Mouse (Mus musculus): ENCODE data around the gene Dnaja3. TPM values are rescaled to one million over a fixed set of nuclear protein-coding genes. Genes with fewer than 3 reads are reported as not detected.
"Not testable (repeated sequence)": the region's sequence is repeated elsewhere in the genome, so short reads cannot be mapped to it uniquely, and the experiment has no call there.

The Dnaja3 gene
- polyA plus RNA-seq, 1 experiment = 193 TPM

GRCm38 (mm10) chr16:4727526-4727925, 87.7 kb downstream of the Dnaja3 start:
- Histone ChIP-seq H3K4me1 (ENCODE audit: control insufficient read depth, insufficient read depth, insufficient read length, low read length) (peaks cover 17% of the 10 kb centered on the region), H3K4me3 (ENCODE audit: insufficient read depth, low read depth, low read length) (peak overlapping the region; percentile 35), H3K27ac (replicated peaks; ENCODE audit: low read depth, low read length) (peak overlapping the region; percentile 65)

DNA sequence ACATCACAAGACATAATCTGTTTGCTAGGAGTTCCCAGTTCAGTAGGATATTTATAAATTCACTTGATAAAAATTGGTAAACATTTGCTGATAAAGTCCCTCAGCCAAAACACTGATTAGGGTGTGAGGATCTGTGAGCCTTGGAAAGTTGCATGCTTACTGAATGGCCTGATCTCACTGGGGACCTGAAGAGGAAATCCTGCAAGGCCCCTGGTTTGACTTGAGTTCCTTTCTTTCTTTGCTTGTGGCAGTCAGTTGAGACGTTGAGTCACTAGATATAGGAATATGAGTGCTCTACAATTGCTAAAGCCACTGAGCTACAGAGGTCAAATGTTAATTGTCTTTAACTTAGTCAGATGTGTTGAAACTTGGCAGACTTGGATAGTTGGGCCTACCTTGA, 88.2 kb downstream of the Dnaja3 start:
- H3K27ac ChIP-seq (replicated peaks; ENCODE audit: low read depth, low read length) = peak overlapping the region; percentile 42
- H3K4me1 ChIP-seq (ENCODE audit: control insufficient read depth, insufficient read depth, insufficient read length, low read length) = peaks cover 14% of the 10 kb centered on the region
- H3K4me3 ChIP-seq (ENCODE audit: insufficient read depth, low read depth, low read length) = peak overlapping the region; percentile 35; the same call in 1 of the 2 replicates

DNA sequence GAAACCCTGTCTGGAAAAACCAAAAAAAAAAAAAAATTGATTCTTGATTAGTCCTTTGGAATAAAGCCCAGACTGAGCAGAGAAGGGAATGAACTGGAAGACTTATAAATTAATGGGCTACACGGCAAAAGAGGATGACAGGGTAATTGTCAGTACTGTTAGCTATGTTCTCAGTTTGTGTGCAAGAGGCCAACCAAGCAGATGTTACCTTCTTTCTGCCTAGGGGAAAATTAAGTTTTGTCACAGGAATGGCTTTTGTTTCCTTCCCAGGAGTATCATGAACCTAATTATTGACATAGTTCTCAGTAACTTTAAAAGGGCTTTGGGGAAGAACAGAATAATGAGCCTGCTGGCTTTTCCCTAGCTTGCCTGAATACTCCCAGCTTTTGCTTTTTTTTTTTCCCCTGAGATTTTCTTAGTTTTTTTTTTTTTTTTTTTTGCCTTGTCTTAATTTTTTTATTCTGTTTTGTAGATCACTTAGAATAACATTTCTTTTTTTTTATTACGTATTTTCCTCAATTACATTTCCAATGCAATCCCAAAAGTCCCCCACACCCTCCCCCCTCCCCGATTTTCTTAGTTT, 91.1 kb downstream of the Dnaja3 start:
- Histone ChIP-seq H3K27ac (replicated peaks; ENCODE audit: low read depth, low read length) (0 out of 2 replicates have a peak overlapping the region, but pooled peaks have one; percentile 18), H3K4me1 (ENCODE audit: control insufficient read depth, insufficient read depth, insufficient read length, low read length) (peaks cover 19% of the 10 kb centered on the region), H3K4me3 (ENCODE audit: insufficient read depth, low read depth, low read length) (no peak overlapping the region)

- Histone ChIP-seq H3K27ac (replicated peaks; ENCODE audit: low read depth, low read length) (no peak overlapping the region), H3K4me3 (ENCODE audit: insufficient read depth, low read depth, low read length) (no peak overlapping the region), H3K4me1 (ENCODE audit: control insufficient read depth, insufficient read depth, insufficient read length, low read length) (peaks cover 26% of the 10 kb centered on the region)
These were observed 96.5 kb downstream of the Dnaja3 start for GRCm38 (mm10) chr16:4736262-4736661.

GRCm38 (mm10) chr16:4739994-4740393, 100.2 kb downstream of the Dnaja3 start:
- Histone ChIP-seq H3K4me1 (ENCODE audit: control insufficient read depth, insufficient read depth, insufficient read length, low read length) (peaks cover 22% of the 10 kb centered on the region; the same call in 1 of the 2 replicates), H3K4me3 (ENCODE audit: insufficient read depth, low read depth, low read length) (no peak overlapping the region), H3K27ac (replicated peaks; ENCODE audit: low read depth, low read length) (no peak overlapping the region)

DNA sequence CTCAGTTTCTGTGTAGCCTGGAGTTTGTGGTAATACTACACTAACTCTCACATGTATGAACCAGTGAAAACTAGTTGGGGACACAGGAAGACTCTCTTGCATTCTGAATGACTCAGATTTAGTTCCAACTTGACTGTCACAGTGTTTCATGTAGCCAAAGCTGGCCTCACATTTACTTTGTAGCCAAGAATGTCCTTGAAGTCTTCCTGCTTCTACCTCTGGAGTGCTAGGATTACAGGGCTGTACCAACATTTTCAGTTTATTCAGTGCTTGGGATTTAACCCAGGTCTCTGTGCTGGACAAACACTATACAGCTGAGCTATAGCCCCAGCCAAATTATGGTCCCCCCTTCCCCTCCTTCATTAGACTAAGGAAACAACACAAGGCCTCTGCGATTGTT, 102.4 kb downstream of the Dnaja3 start:
- no peak overlapping the region for H3K27ac ChIP-seq (replicated peaks; ENCODE audit: low read depth, low read length)

GRCm38 (mm10) chr16:4752155-4752554, 112.4 kb downstream of the Dnaja3 start:
- Histone ChIP-seq H3K4me3 (ENCODE audit: insufficient read depth, low read depth, low read length) (no peak overlapping the region), H3K27ac (replicated peaks; ENCODE audit: low read depth, low read length) (no peak overlapping the region), H3K4me1 (ENCODE audit: control insufficient read depth, insufficient read depth, insufficient read length, low read length) (peaks cover 5% of the 10 kb centered on the region; the same call in 1 of the 2 replicates)

More for the DNA sequence above, 102.4 kb downstream of the Dnaja3 start:
- Histone ChIP-seq H3K4me3 (ENCODE audit: insufficient read depth, low read depth, low read length) (no peak overlapping the region), H3K4me1 (ENCODE audit: control insufficient read depth, insufficient read depth, insufficient read length, low read length) (peaks cover 12% of the 10 kb centered on the region; the same call in 1 of the 2 replicates)

DNA sequence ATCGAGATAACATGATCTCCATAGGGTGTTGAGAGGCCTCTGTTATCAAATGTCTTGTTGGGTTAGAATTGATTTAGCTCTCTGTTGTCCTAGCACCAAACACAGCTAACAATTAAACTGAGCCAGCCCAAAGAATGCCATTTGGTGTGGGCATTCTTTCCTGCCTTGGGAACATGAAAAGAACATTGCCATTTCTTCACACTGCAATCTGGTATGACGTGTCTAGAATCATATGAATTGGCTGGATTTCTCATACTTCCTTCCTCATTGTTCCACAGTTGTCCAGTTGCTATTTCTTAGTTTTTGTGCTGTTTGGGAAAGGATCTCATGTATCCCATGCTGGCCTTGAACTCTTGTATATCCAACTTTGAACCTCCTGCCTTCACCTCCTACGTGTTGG, 114.3 kb downstream of the Dnaja3 start:
- Histone ChIP-seq H3K4me1 (ENCODE audit: control insufficient read depth, insufficient read depth, insufficient read length, low read length) (peaks cover 5% of the 10 kb centered on the region; the same call in 1 of the 2 replicates), H3K4me3 (ENCODE audit: insufficient read depth, low read depth, low read length) (no peak overlapping the region), H3K27ac (replicated peaks; ENCODE audit: low read depth, low read length) (0 out of 2 replicates have a peak overlapping the region, but pooled peaks have one; percentile 10)

- not testable (repeated sequence) for H3K27ac ChIP-seq (replicated peaks; ENCODE audit: low read depth, low read length); H3K4me1 ChIP-seq (ENCODE audit: control insufficient read depth, insufficient read depth, insufficient read length, low read length)
- peak overlapping the region; percentile 30 for H3K4me3 ChIP-seq (ENCODE audit: insufficient read depth, low read depth, low read length)
These were observed 117.0 kb downstream of the Dnaja3 start for GRCm38 (mm10) chr16:4756660-4757335.

Other genes starting within 250 kb of the Dnaja3 start
- 5.7 and 6.3 TPM in 2 replicates for gene Adcy9, start 219.5 kb upstream of the Dnaja3 start, polyA plus RNA-seq (2012; ENCODE audit: insufficient read depth, insufficient read length, missing spikeins)
- gene Srl, start 98.2 kb upstream of the Dnaja3 start, polyA plus RNA-seq (2012; ENCODE audit: insufficient read depth, insufficient read length, missing spikeins) = 17.3 and 26.8 TPM in 2 replicates
- gene Tfap4, start 80.1 kb upstream of the Dnaja3 start, polyA plus RNA-seq (2012; ENCODE audit: insufficient read depth, insufficient read length, missing spikeins) = 3.2 and 3.3 TPM in 2 replicates
- gene Glis2, start 45.3 kb upstream of the Dnaja3 start, polyA plus RNA-seq (2012; ENCODE audit: insufficient read depth, insufficient read length, missing spikeins) = 2.9 and 5.7 TPM in 2 replicates
- gene Pam16, start 15.0 kb upstream of the Dnaja3 start, polyA plus RNA-seq (2012; ENCODE audit: insufficient read depth, insufficient read length, missing spikeins) = 140 and 178 TPM in 2 replicates
- 4.2 and 4.4 TPM in 2 replicates for gene Vasn, start within 50 bp of the Dnaja3 start, polyA plus RNA-seq (2012; ENCODE audit: insufficient read depth, insufficient read length, missing spikeins)
- 10.6 and 28.7 TPM in 2 replicates for gene Coro7, start 39.8 kb downstream of the Dnaja3 start, polyA plus RNA-seq (2012; ENCODE audit: insufficient read depth, insufficient read length, missing spikeins)
- gene Nmral1, start 79.4 kb downstream of the Dnaja3 start, polyA plus RNA-seq (2012; ENCODE audit: insufficient read depth, insufficient read length, missing spikeins) = 4.0 and 5.7 TPM in 2 replicates
- gene Hmox2, start 86.4 kb downstream of the Dnaja3 start, polyA plus RNA-seq (2012; ENCODE audit: insufficient read depth, insufficient read length, missing spikeins) = 74.8 and 95.3 TPM in 2 replicates
- 98.7 and 99.2 TPM in 2 replicates for gene Cdip1, start 150.3 kb downstream of the Dnaja3 start, polyA plus RNA-seq (2012; ENCODE audit: insufficient read depth, insufficient read length, missing spikeins)
- gene 4930562C15Rik, start 195.4 kb downstream of the Dnaja3 start, polyA plus RNA-seq (2012; ENCODE audit: insufficient read depth, insufficient read length, missing spikeins) = not detected in 2 replicates
- 14.2 and 16.7 TPM in 2 replicates for gene Ubald1, start 240.3 kb downstream of the Dnaja3 start, polyA plus RNA-seq (2012; ENCODE audit: insufficient read depth, insufficient read length, missing spikeins)
- 50.6 and 52.6 TPM in 2 replicates for gene Mgrn1, start 246.3 kb downstream of the Dnaja3 start, polyA plus RNA-seq (2012; ENCODE audit: insufficient read depth, insufficient read length, missing spikeins)